Comparison of ENCODE assay signal across 8 mouse cellular contexts in the genomic region with DNA sequence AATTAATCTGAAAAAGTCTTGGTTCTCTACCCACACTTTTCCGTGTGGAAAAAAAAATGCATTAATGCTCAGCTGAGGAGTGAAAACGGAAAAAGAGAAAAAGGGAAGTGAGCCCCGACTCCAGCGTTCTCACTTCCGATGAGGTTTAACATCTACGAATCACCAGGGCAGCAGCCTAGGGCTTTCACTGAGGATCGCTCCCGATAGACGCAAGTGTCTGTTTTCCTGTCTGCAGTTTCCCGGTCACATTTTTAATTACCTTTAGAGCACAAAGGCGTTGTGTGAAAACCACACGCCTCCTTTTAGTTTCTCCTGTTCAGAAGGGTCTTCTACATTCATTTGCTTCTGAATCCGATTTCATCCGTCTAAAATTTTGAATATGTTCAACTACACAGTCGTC.
A peak's percentile ranks its signal among the peaks of the same experiment; 100 is the strongest.
DNase-seq lines count a peak whose midpoint lies in the region; ATAC-seq lines count a peak whose summit lies in the region.

No protein-coding gene starts in this region.

- H3K4me1 ChIP-seq in heart, embryonic 15.5 days (replicated peaks) = no peaks in the 10 kb centered on the region
- peaks cover 33% of the 10 kb centered on the region for H3K4me1 ChIP-seq in forebrain, embryonic 10.5 days
- H3K4me1 ChIP-seq in limb, embryonic 12.5 days (replicated peaks) = peaks cover 4% of the 10 kb centered on the region; the same call in 1 of the 2 replicates
- H3K4me1 ChIP-seq in neural tube, embryonic 13.5 days (replicated peaks) = no peaks in the 10 kb centered on the region; the same call in 1 of the 2 replicates

- no peak for DNase-seq in heart, postnatal 36 days
- DNase-seq in forebrain, embryonic 10.5 days (ENCODE audit: extremely low spot score, low spot score) = peak; percentile 27
- no peak for DNase-seq in gastrocnemius, adult 18-20 months (ENCODE audit: low spot score)
- DNase-seq in layer of hippocampus, adult 18-20 months (ENCODE audit: low spot score in 2 of 2) = no peak

- no peak overlapping the region for H3K9ac ChIP-seq in heart, embryonic 15.5 days
- peak overlapping the region; percentile 44 for H3K9ac ChIP-seq in limb, embryonic 12.5 days (replicated peaks)
- H3K9ac ChIP-seq in neural tube, embryonic 13.5 days = no peak overlapping the region; the same call in 1 of the 2 replicates

- peak overlapping the region; percentile 31 for H3K4me3 ChIP-seq in heart, embryonic 15.5 days
- peak overlapping the region; percentile 43 for H3K4me3 ChIP-seq in forebrain, embryonic 10.5 days
- H3K4me3 ChIP-seq in limb, embryonic 12.5 days (replicated peaks) = peak overlapping the region; percentile 31
- H3K4me3 ChIP-seq in neural tube, embryonic 13.5 days = peak overlapping the region; percentile 28

- H3K9me3 ChIP-seq in heart, embryonic 15.5 days (replicated peaks) = no peaks in the 10 kb centered on the region
- H3K9me3 ChIP-seq in forebrain, embryonic 10.5 days = no peaks in the 10 kb centered on the region
- H3K9me3 ChIP-seq in limb, embryonic 12.5 days = no peaks in the 10 kb centered on the region
- H3K9me3 ChIP-seq in neural tube, embryonic 13.5 days = no peaks in the 10 kb centered on the region

- H3K27me3 ChIP-seq in heart, embryonic 15.5 days = peaks cover 11% of the 10 kb centered on the region; the same call in 1 of the 2 replicates
- peaks cover 64% of the 10 kb centered on the region for H3K27me3 ChIP-seq in forebrain, embryonic 10.5 days (ENCODE audit: poor library complexity, severe bottlenecking)
- peaks cover 6% of the 10 kb centered on the region; the same call in 1 of the 2 replicates for H3K27me3 ChIP-seq in limb, embryonic 12.5 days
- H3K27me3 ChIP-seq in neural tube, embryonic 13.5 days = peaks cover 23% of the 10 kb centered on the region

- 12% methylated on average over 15 of the region's 15 CpGs for whole genome bisulfite sequencing in heart, embryonic 15.5 days
- WGBS in forebrain, embryonic 10.5 days = 8% methylated on average over 15 of the region's 15 CpGs
- 10% methylated on average over 15 of the region's 15 CpGs for WGBS in limb, embryonic 12.5 days
- WGBS in neural tube, embryonic 13.5 days = 8% methylated on average over 15 of the region's 15 CpGs

- no peak for ATAC-seq in heart, embryonic 15.5 days (replicated peaks; ENCODE audit: insufficient number of reproducible peaks, insufficient read depth, low FRiP score, low read depth)
- ATAC-seq in limb, embryonic 12.5 days (ENCODE audit: insufficient number of reproducible peaks, insufficient read depth, low FRiP score, low TSS enrichment, low read depth) = no peak
- ATAC-seq in neural tube, embryonic 13.5 days (ENCODE audit: low read depth) = no peak
- no peak for ATAC-seq in megakaryocyte-erythroid progenitor cell, adult 5-6 weeks (replicated peaks; ENCODE audit: low FRiP score, low TSS enrichment, poor library complexity, severe bottlenecking)

- H3K27ac ChIP-seq in heart, embryonic 15.5 days = no peak overlapping the region
- peak overlapping the region; percentile 77 for H3K27ac ChIP-seq in forebrain, embryonic 10.5 days
- no peak overlapping the region for H3K27ac ChIP-seq in limb, embryonic 12.5 days
- H3K27ac ChIP-seq in neural tube, embryonic 13.5 days (replicated peaks) = no peak overlapping the region

- intact Hi-C loops in heart, postnatal 36 days (cut with DNase I) = no loop called here

- no peaks in the 10 kb centered on the region for H3K36me3 ChIP-seq in heart, embryonic 15.5 days
- H3K36me3 ChIP-seq in forebrain, embryonic 10.5 days (replicated peaks) = no peaks in the 10 kb centered on the region
- no peaks in the 10 kb centered on the region for H3K36me3 ChIP-seq in limb, embryonic 12.5 days
- no peaks in the 10 kb centered on the region for H3K36me3 ChIP-seq in neural tube, embryonic 13.5 days

- H3K4me2 ChIP-seq in heart, embryonic 15.5 days = peak overlapping the region; percentile 56
- peak overlapping the region; percentile 50 for H3K4me2 ChIP-seq in limb, embryonic 12.5 days
- H3K4me2 ChIP-seq in neural tube, embryonic 13.5 days = peak overlapping the region; percentile 53
